Mouse (Mus musculus) bone marrow, adult 2 months (tissue): ENCODE data around the gene Erc2.

ENCODE experiments used
- CTCF ChIP-seq: fragments of 200-500 bp; IDR thresholded peaks from 2 replicates; pipeline ENCODE4 v1.5.1; 2011; ENCODE audit warnings: low read length, control low read depth; ENCODE audit not compliant: control insufficient read depth, insufficient read depth
- POLR2A ChIP-seq: fragments of 200-500 bp; IDR thresholded peaks from 2 replicates; pipeline ENCODE4 v1.6.1; 2011; ENCODE audit warnings: low read depth, mild to moderate bottlenecking, control low read depth, low read length, borderline replicate concordance; ENCODE audit not compliant: control insufficient read depth

- TF ChIP-seq POLR2A: no peak
- no peak for TF ChIP-seq CTCF
These were observed 265.3 kb downstream of the Erc2 start for GRCm38 (mm10) chr14:27887488-27887887.
